Mouse (Mus musculus) spleen, adult 2 months (tissue): ENCODE results near the gene Amdhd1.

Source experiments
- CTCF ChIP-seq: fragments of 200-500 bp; IDR thresholded peaks from 2 replicates; pipeline ENCODE4 v1.5.1; 2011; ENCODE audit warnings: mild to moderate bottlenecking, inconsistent platforms; ENCODE audit not compliant: insufficient read depth, insufficient read length, insufficient replicate concordance; ENCODE audit errors: extremely low read depth
- POLR2A ChIP-seq: fragments of 200-500 bp; IDR thresholded peaks from 2 replicates; pipeline ENCODE4 v1.6.1; 2011; ENCODE audit warnings: low read depth, low read length, inconsistent platforms

DNA sequence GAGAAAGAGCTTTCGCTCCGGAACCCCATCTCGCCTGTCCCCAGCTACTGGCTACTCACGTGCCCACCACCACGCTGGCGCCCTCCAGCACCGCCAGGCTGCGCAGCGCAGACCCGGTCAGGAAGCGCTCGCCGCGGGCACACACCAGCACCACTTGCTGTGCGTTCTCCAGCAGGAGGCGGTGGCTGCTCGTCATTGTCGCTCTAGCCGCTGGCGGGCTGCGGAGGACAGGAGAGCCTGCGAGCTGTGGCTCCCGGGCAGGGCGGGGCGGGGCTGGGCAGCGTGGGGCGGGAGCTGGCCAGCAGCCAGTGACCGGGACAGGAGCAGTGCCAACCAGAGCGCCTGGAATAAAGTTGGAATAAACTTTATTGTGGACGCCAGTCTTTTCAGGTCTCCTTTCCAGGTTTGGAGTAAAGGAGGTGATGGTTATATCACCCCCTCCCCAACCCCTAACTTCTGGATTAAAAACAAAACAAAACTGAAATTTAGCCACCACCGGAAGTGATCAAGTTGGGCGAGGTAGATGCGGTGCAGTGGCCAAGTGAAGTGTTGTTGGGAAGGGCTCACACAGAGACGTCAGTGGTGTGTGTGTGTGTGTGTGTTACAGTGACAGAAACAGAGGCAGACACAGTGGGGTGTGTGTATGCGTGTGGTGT, at the start of gene Amdhd1:
- peak; percentile 70; the same call in 1 of the 2 replicates for TF ChIP-seq CTCF
- no peak for TF ChIP-seq POLR2A
